Mouse (Mus musculus): ENCODE results near the gene Tnrc6b.
"Not testable (repeated sequence)": the region's sequence is repeated elsewhere in the genome, so short reads cannot be mapped to it uniquely, and the experiment has no call there.

Gene Tnrc6b

DNA sequence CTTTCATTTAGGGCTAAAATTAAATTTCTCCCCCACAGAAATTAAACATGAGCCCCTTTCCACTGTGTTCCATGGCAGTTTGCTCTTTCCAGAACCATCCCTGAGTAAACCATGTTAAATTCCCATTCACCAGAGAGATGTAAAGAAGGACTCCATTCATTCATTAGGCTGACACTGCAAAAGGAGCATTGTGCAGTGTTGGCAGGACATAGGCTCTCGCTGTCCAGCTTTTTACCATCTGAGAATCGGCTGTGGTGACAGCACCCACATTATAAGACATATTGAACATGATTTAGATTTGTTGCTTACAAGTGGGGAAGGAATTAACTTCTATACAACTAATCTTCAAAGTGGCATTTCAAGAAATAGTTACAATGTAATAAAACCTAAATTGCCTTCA lies 150.9 kb downstream of the Tnrc6b start:
- in situ Hi-C loops (cut with MboI; ENCODE audit: low pct_unique_long_range_greater_than_20kb in 1 of 2, low sequenced_read_pairs in 2 of 2, unreplicated experiment in 1 of 2), result no loop called here

DNA sequence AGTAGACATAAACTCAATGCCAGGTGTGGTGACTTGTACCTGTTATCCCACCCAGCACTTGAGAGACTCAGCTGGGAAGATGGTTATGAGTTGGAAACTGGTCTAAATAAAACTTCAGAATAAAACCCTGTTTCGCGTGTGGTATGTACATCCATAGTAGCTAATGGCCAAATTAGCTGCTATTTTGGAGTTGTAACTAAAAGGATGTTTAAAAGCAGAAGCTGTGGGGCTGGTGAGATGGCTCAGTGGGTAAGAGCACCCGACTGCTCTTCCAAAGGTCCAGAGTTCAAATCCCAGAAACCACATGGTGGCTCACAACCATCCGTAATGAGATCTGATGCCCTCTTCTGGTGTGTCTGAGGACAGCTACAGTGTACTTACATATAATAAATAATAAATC lies 157.5 kb downstream of the Tnrc6b start:
- in situ Hi-C loops (cut with MboI; ENCODE audit: low pct_unique_long_range_greater_than_20kb in 1 of 2, low sequenced_read_pairs in 2 of 2, unreplicated experiment in 1 of 2), result not testable (repeated sequence)

DNA sequence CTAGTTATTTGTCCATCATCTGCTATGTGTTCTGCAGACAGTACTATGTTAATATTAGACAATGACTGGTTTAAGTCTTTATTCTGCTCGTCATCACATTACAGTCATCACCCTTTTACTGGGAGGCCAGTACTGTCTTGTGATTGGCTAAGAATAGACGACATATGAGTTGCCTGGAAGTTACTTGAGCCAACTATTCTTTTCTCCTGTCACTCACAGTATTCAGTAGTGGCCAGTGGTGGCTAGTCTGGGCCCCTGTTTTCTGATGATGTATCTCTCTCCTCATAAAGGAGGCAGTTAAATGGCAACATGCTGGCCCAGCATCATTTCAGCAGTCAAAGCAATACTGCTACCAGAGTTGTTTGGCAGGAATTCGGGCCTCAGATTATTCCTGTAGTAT lies 163.6 kb downstream of the Tnrc6b start:
- in situ Hi-C loops (cut with MboI; ENCODE audit: low pct_unique_long_range_greater_than_20kb in 1 of 2, low sequenced_read_pairs in 2 of 2, unreplicated experiment in 1 of 2), result no loop called here

DNA sequence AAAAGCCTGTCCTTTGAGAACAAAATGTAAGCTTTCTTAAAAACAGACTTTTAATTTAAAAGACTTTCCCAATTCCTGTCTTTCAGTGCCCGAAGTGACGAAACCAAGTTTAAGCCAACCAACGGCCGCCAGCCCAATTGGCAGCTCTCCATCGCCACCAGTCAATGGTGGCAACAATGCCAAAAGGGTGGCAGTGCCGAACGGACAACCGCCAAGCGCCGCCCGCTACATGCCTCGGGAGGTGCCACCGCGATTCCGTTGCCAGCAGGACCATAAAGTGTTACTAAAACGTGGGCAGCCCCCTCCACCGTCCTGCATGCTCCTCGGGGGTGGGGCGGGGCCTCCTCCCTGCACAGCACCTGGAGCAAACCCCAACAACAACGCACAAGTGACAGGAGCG lies 165.1 kb downstream of the Tnrc6b start:
- in situ Hi-C loops (cut with MboI; ENCODE audit: low pct_unique_long_range_greater_than_20kb in 1 of 2, low sequenced_read_pairs in 2 of 2, unreplicated experiment in 1 of 2), result no loop called here

DNA sequence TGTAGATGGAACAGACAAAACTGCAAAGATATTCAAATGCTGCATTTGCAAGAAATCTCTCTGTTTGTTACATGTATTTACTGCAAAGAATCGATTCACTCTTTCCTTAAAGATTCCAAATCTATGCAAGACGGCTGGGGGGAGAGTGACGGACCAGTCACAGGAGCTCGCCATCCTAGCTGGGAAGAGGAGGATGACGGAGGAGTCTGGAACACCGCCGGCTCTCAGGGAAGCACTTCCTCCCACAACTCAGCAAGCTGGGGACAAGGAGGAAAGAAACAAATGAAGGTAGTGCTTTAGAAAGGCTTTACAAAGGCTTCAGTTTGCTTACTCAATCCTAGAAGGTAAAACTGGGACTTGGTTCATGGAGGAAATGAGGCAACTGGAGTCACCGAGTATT lies 173.0 kb downstream of the Tnrc6b start:
- in situ Hi-C loops (cut with MboI; ENCODE audit: low pct_unique_long_range_greater_than_20kb in 1 of 2, low sequenced_read_pairs in 2 of 2, unreplicated experiment in 1 of 2), result no loop called here

DNA sequence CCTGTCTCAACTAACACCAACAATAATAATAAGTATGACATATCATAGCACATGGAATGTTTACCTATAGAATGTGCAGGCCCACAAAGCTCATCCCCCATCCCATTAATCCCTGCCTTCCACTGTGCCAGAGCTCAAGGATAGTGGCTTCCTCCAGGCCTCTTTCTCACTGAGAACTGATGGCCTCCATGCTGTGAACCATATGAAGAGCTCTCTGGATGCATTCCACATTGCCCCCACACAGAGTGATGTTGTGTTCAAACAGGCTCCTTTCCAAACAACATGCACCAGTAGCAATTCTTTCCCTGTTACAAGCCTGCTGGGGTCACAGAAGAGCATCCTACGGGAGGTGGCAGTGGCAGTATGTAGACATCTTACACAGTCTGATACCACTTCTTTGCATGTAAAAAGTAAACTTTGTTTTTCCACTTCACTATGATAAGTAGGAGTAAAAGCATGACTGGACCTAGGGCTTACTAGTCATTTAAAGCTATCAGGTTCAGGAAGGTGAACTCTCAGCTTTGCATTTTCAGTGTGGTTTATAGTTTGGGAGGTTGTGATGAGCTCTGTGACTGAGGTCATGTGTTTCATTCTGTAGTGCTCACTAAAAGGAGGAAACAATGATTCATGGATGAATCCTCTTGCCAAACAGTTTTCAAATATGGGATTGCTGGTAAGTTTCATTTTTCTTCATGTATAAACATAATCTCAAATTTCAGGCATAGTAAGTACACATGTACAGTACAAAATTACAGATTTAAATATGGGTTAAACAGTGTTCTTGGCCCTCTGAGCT lies 175.4 kb downstream of the Tnrc6b start:
- in situ Hi-C loops (cut with MboI; ENCODE audit: low pct_unique_long_range_greater_than_20kb in 1 of 2, low sequenced_read_pairs in 2 of 2, unreplicated experiment in 1 of 2), result no loop called here

DNA sequence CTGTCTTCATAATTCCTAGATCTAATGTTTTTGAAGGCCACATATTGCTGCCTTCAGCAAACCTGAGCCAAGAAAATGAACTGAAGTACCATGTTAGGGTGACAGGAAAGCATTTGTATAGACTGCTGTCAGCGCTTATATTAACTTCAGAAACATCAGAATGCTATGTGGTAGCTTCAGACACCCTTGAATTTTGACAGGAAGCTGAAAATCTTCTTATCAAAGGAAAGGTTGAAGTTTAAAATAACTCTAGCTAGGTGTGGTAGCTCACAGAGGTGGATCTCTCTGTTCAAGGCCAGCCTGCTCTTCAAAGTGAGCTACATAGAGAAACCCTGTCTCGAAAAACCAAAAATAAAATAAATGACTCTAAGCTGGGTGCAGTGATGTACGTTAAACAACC lies 181.2 kb downstream of the Tnrc6b start:
- in situ Hi-C loops (cut with MboI; ENCODE audit: low pct_unique_long_range_greater_than_20kb in 1 of 2, low sequenced_read_pairs in 2 of 2, unreplicated experiment in 1 of 2), result no loop called here

DNA sequence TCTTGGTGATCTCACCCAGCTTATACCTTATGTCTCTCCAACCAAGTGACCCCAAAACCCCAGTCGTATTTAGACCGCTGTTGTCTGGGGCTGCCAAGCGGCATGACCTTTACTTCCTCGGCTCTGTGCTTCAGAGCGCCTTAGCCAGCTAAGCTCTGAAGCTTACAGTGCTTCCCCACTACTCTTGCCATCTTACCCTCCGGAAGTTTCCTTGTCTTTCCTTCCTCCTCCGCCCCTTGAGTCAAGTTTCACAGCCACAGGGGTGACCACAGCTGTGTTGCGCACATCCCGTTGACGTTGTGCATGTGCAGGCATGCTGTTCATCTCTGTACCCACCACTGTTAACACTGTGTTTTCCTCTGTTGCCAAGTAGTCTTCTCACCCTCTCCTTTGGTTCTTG lies 185.6 kb downstream of the Tnrc6b start:
- in situ Hi-C loops (cut with MboI; ENCODE audit: low pct_unique_long_range_greater_than_20kb in 1 of 2, low sequenced_read_pairs in 2 of 2, unreplicated experiment in 1 of 2), result no loop called here

DNA sequence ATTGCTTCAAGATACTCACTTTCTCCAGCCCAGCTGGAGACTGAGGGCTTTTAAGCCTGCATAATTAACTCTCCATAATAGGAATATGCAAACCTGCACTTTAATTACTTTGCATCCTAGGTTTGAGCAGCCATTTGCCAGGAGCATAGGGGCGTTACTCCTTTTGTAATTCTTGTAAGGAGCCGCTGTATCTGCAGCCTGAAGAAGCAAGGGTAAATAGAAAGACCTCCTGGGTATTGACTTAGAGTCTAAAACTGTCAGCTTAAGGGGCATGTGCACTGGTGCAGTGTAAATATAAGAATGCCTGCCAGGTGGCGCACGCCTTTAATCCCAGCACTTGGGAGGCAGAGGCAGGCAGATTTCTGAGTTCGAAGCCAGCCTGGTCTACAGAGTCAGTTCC lies 186.8 kb downstream of the Tnrc6b start:
- in situ Hi-C loops (cut with MboI; ENCODE audit: low pct_unique_long_range_greater_than_20kb in 1 of 2, low sequenced_read_pairs in 2 of 2, unreplicated experiment in 1 of 2), result no loop called here

DNA sequence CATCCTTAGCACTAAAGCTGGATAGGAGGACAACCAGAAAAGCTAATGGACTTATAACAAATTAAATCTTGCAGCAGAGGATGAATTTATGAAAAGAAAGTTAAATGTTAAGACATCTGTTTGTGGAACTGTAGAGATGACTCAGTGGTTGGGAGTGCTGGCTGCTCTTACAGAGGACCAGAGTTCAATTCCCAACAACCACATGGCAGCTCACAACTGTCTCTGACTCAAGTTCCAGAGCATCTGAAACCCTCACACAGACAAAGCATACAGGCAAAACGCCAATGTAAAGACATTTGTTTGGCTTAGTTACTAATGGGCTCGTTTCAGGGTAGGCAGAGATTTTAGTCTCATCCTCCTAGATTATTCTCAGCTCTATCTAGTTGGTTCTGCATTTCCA lies 188.7 kb downstream of the Tnrc6b start:
- in situ Hi-C loops (cut with MboI; ENCODE audit: low pct_unique_long_range_greater_than_20kb in 1 of 2, low sequenced_read_pairs in 2 of 2, unreplicated experiment in 1 of 2), result no loop called here

DNA sequence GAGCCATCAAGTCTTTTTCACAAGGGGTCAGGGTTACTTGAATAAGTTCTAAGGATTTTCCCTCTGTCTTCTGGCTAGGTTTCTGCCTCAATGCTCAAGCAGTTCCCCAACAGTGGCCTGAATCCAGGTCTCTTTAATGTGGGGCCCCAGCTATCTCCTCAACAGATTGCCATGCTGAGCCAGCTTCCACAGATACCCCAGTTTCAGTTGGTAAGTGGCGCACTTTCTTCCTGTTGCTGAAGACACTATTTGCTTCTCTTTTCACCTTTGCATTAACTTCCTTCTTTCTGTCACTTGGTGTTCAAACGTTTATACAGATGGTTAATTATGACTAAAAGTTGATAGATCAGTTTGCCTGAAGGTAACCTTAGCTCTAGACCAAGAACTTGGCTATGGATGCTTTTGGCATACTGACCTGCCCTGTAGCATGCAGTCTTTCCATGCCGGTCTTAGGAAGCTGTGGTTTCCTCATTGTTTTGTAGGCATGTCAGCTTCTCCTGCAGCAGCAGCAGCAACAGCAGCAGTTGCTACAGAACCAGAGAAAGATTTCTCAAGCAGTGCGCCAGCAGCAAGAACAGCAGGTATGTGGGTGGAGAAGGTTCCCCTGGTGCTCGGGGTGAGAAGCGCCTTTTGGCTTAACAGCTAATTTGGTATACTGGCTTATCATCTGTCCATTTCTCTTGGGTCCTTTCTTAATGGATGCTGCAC lies 190.8 kb downstream of the Tnrc6b start:
- in situ Hi-C loops (cut with MboI; ENCODE audit: low pct_unique_long_range_greater_than_20kb in 1 of 2, low sequenced_read_pairs in 2 of 2, unreplicated experiment in 1 of 2), result no loop called here

DNA sequence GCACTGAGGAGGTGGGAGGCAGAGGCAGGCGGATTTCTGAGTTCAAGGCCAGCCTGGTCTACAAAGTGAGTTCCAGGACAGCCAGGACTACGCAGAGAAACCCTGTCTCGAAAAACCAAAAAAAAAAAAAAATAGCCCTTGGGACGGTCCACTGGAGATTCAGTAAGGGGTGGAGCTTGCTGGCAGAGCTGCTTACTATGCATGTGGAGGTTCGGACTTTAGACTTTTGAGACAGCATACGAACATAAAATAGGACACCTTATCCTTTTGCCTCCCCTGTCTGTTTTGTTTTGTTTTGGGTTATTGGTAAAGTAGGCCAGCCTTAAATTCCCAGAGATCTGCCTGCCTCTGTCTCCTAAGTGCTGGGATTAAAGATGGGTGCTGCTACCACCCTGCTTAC lies 193.7 kb downstream of the Tnrc6b start:
- in situ Hi-C loops (cut with MboI; ENCODE audit: low pct_unique_long_range_greater_than_20kb in 1 of 2, low sequenced_read_pairs in 2 of 2, unreplicated experiment in 1 of 2), result not testable (repeated sequence)

DNA sequence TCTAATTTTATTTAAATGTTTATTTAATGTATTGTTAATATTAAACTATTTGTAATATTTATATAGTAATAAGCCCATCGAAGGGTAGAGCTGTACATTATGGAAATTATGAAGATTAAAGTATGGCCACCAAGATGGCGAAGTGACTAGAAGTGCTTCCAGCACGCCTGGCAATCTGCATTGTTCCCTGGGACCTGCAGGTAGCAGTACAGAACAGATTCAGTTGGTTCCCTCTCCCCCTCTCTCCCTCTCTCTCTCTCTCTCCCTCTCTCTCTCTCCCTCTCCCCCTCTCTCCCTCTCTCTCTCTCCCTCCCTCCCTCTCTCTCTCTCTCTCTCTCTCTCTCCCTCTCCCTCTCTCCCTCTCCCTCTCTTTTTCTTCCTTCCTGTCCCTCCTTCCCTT lies 199.1 kb downstream of the Tnrc6b start:
- in situ Hi-C loops (cut with MboI; ENCODE audit: low pct_unique_long_range_greater_than_20kb in 1 of 2, low sequenced_read_pairs in 2 of 2, unreplicated experiment in 1 of 2), result no loop called here

DNA sequence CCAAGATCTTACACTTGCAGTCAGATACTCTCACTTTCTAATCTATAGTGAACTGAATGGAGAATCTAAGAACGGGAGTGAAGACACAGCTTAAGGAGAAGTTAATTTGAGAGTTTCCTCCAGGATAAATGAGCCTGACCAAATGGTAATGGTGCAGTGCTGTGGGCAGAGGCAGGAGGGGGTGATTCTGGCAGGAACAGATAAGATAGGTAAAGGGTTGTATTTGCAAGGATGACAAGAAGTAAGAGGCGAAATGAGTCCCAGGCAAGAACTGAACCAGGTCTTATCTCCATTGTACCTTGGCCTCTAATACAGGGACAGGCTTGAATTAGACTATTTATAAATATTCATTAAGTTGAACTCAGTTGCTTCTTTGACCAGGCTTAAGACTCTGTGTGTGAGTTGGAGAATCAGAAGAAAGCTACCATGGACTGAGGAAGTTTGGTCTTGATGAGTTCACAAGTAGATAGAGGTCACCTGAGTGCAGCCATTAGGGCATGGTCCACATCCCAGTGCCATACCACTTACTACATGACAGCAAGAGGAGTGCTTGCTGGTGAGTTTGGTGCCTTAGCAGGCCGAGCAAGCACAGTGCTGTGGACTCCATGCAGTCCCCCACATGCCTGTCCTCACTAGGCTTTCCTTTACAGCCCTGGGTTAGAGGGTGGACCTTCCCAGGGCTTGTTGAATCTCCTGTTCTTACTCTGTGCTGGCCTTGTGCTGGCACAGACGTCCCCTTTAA lies 199.8 kb downstream of the Tnrc6b start:
- in situ Hi-C loops (cut with MboI; ENCODE audit: low pct_unique_long_range_greater_than_20kb in 1 of 2, low sequenced_read_pairs in 2 of 2, unreplicated experiment in 1 of 2), result no loop called here

DNA sequence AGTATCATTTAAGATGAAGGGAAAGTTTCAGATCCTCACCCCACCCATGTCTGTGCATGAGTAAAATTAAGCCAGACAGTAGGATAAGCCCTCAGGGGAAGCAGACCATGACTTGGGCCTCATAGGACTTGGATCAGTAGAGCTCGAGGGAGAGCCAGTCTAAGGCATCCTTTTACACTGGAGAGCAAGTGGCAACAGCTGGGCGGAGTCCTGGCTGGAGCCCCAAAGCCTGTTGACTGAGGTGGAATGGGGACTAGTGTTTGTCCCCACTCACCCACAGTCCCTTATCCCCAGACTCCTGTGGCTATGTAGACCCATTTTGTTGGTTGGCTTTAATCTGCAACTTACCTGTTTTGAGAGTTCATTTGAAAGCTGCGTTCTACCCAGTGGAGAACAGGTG lies 201.1 kb downstream of the Tnrc6b start:
- in situ Hi-C loops (cut with MboI; ENCODE audit: low pct_unique_long_range_greater_than_20kb in 1 of 2, low sequenced_read_pairs in 2 of 2, unreplicated experiment in 1 of 2), result no loop called here

DNA sequence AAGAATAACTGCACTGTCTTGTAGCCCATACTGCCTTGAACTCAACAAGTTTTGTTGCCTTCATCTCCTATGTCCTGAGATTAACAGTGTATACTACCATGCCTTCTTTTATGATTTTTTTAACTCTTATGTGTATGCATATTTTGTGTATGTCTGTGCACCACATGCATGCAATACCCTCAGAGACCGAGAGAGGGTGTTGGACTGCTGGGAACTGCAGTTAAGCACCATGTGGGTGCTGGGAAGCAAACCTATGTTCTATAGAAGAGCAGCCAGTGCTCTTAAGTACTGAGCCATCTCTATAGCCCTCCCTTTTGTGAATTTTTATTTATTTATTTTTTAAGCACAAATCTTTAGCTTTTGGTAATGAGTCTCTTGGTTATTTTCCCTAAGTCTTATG lies 202.7 kb downstream of the Tnrc6b start:
- in situ Hi-C loops (cut with MboI; ENCODE audit: low pct_unique_long_range_greater_than_20kb in 1 of 2, low sequenced_read_pairs in 2 of 2, unreplicated experiment in 1 of 2), result no loop called here

DNA sequence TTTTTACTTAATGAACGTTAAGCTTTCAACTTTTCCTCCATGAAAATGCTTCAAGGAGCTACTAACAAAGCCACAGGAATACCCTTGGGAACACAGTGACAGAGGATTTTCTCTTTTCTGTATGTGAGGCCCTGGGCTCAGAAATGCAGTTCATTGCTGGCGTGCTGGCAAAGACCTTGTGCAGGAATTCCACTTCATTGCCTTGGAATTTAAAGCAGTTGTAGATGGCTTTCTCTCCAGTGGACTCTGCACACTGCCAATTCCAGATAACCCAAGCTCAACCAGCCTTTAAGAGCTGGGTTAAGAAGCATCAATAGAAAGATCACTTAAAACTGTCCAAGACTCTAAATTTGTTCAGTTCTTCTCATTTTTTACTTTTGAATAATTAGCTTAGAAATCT lies 204.7 kb downstream of the Tnrc6b start:
- in situ Hi-C loops (cut with MboI; ENCODE audit: low pct_unique_long_range_greater_than_20kb in 1 of 2, low sequenced_read_pairs in 2 of 2, unreplicated experiment in 1 of 2), result no loop called here

DNA sequence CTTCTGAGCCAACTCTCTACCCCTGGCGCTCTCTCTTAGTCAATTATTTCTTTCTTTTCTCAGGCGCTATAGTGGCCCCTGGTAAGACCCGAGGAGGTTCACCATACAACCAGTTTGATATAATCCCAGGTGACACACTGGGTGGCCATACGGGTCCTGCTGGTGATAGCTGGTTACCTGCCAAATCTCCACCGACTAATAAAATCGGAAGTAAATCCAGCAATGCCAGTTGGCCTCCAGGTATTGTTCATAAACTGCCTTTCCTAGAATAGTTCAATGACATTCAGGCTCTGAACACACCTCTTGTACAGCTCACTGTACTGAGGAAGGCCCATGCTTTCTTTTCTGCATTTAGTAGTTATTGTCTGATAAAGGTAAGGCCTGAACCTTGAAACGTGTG lies 205.5 kb downstream of the Tnrc6b start:
- in situ Hi-C loops (cut with MboI; ENCODE audit: low pct_unique_long_range_greater_than_20kb in 1 of 2, low sequenced_read_pairs in 2 of 2, unreplicated experiment in 1 of 2), result no loop called here

DNA sequence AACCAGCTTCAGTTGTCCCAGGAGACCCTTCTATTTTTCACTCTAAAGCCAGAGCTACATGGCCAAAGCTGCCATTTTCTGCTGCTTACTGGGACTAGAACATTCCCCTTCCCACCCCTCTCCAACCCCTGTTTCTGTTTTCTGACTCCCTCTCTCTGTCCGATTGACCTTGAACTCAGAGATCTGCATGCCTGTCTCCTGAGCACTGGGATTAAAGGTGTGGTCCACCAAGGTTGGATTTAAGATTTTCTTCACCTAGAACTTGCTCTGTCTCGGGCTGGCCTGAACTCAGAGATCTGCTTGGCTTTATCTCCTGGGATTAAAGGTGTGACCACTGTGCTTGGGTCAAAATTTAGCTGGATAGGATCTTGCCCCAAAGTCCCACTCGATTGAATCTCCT lies 209.2 kb downstream of the Tnrc6b start:
- in situ Hi-C loops (cut with MboI; ENCODE audit: low pct_unique_long_range_greater_than_20kb in 1 of 2, low sequenced_read_pairs in 2 of 2, unreplicated experiment in 1 of 2), result no loop called here

DNA sequence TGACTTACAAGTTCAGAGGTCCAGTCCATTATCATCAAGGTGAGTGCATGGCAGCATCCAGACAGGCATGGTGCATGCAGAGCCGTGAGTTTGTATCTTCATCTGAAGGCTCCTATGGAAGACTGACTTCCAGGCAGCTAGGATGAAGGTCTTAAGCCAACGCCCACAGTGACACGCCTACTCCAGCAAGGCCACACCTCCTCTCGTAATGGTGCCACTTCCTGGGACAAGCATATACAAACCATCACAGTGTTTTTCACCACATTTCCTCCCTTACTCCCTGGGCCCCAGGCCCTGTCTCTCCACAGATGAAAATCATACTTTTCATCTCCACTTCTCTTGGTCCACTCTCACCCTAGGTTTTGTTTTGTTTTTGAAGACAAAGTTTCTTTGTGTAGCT lies 210.7 kb downstream of the Tnrc6b start:
- in situ Hi-C loops (cut with MboI; ENCODE audit: low pct_unique_long_range_greater_than_20kb in 1 of 2, low sequenced_read_pairs in 2 of 2, unreplicated experiment in 1 of 2), result no loop called here
